ENCODE assay signal across 19 mouse cellular contexts in the genomic region with DNA sequence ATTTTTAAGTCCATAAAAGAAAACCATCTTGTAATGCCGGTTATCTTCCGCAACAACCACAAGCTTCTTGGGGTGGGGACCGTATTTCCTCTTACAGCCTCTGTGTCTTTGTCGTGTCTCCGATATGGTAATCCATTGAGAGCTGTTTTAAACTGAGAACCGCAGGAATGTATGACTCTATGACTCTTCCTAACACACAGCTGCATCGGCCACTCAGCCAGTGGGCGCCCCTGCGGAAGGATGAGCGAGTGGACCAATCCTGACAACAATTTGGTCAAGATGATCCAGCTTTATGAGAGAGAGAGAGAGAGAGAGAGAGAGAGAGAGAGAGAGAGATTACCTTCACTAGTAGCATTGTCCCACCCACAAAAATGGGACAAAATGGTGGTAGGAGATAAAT. TPM values are rescaled to one million over a fixed set of nuclear protein-coding genes. Genes with fewer than 3 reads are reported as not detected.
"Had no signal": no experiment of that assay in that cellular context is flagged by ENCODE, and none has a peak within 500 bp of the region (broad histone marks: within the 10 kb centered on the region; RNA-seq: fewer than 3 reads in every experiment).

No protein-coding gene starts in this region.

- H3K27me3 ChIP-seq: liver, embryonic 15.5 days; lung, embryonic 15.5 days; midbrain, embryonic 13.5 days; midbrain, embryonic 15.5 days; neural tube, embryonic 12.5 days had no signal

- H3K36me3 ChIP-seq: liver, embryonic 15.5 days; lung, embryonic 15.5 days; midbrain, embryonic 13.5 days; midbrain, embryonic 15.5 days; neural tube, embryonic 12.5 days had no signal

- DNase-seq: liver, postnatal 0 days; lung, adult 2 months; lung, postnatal 14 days; lung, postnatal 36 days; right cerebral cortex, postnatal 14 days; right cerebral cortex, postnatal 4 days; spleen, adult 18-20 months; thymus, adult 18-20 months; thymus, postnatal 14 days; thymus, postnatal 36 days had no signal

- H3K4me3 ChIP-seq: liver, embryonic 15.5 days; lung, embryonic 15.5 days; megakaryocyte, embryonic 14.5 days; midbrain, embryonic 13.5 days; midbrain, embryonic 15.5 days; neural tube, embryonic 12.5 days had no signal

RNA-seq across cellular contexts. Expression of a gene that starts 59.6 kb away (rescaled TPM):
- total RNA-seq: megakaryocyte progenitor cell, adult 5-6 weeks; neutrophil, adult 5-6 weeks had no signal
- polyA plus RNA-seq: macrophage had no signal
